Mouse (Mus musculus) urinary bladder, postnatal 10 days (tissue): ENCODE data around the gene Ercc6l.

Experiments
- DNase-seq: peaks from one replicate; pipeline ENCODE4 v3.0.0; 2022; ENCODE audit warnings: low spot score

Gene Ercc6l

DNA sequence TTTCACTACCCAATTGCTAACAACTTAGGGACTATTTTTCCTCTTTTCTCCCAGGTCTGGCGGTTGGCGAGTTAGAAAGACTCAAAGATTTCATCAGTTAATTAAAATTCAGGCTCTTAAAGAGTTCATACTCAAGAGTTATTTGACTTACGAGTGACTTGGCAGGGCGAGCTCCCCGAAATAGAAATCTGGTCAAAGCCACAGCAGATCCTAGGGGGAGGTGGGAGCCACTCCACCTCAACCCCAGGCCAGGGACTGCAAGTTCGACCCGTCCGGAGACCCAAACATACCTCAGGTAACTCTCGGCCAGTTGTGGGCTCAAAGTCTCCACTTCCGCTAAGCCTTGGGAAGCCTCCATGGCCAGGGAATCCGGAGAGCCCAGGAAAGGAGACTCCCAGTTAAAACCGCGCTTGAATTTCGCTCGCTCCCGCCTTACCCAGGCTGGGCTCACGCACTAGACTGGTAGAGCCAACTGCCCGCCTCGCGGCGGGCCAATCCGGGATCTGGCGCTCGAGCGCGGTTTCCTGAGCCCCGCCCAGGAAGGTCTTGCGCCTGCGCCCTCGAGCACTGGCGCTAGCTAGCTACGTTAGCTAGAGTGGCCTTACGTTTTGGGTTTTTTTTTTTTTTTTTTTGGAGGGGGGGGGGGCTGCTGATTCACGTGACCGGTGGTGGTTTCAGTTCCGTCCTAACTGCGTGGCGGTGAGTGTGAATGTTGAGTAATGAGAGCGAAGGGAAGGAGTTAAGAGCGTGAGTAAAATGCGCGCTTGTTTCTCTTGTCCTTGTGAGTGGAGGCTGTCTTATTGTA is at the start of gene Ercc6l:
Ercc6l (minus strand) TSS at position 474 of the 805 bp plus-strand sequence.
- peak; percentile 54 for DNase-seq

DNA sequence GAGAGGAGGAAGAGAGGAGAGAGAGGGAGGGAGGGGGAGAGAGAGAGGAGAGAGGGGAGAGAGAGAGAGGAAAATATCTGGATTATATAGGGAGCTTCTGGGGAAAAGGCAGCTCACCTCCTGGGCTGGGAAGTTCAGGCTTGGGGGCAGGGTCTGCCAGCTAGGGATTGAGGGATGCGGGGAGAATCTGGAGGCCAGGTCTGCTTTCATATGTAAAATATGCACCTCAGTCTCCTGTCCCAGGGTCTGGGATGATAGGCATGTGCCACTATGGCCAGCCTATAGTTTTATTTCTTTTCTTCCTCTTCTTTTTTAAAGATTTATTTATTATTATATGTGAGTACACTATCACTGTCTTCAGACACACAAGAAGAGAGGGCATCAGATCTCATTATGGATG is 33.9 kb upstream of the Ercc6l start:
- no peak for DNase-seq

DNA sequence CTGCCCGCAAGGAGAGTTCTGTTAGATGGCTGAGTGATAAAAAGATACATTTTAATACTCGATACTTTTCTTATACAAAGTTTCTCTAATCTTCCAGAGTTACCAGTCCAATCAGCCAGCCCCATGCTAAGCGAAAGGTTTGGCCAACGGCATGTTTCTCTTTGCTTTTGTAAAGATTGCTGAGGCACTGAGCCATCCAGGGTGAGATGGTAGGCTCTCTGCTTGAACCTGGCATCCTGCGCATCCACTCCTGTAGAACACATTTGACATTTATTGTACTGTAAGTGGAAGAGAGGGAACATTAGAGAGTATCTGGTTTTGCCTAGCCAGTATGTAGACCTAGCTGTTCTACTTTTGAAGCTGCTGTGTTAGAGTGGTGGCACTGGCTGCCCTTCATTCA is 32.7 kb upstream of the Ercc6l start:
- DNase-seq, result no peak

DNA sequence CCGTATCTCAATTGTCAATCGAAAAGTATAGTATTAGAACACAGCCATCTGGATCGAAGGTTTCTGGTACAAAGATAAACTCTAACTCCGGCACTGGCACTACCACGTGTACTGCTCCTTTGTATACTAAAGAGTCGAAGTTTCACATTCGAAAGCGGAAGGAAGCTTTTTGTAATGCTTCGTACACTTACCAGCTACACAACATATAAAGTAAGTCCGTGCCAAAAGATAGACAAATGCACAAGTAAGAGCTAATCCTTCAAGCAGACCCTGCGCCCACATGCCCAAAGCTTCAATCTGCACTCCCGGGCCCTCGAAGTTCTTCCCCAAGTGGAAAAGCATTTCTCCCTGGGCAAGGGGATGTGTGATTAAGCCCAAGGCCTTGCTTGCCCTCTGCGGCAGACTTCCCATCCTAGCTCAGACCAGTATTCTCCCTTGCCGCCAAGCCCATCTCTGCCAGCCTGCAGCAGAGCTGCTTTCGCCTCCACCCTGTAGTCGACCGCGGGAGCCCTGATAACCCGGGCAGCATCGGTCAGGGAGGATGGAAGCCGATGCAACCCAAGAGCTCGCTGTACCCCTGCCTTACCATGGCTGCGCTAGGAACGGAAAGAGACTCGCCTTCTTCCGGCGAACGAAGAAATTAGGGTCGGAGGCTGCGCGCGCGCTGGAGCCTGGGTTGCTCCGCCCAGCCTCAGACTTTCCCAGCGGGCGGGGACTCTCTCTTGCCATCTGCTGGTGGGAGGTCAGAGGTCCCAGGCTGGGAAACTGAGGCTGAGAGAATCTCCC is 32.0 kb upstream of the Ercc6l start, which contains the start of gene Rps4x:
Rps4x (minus strand) TSS at position 683 of the 786 bp plus-strand sequence.
- peak; percentile 31 for DNase-seq

DNA sequence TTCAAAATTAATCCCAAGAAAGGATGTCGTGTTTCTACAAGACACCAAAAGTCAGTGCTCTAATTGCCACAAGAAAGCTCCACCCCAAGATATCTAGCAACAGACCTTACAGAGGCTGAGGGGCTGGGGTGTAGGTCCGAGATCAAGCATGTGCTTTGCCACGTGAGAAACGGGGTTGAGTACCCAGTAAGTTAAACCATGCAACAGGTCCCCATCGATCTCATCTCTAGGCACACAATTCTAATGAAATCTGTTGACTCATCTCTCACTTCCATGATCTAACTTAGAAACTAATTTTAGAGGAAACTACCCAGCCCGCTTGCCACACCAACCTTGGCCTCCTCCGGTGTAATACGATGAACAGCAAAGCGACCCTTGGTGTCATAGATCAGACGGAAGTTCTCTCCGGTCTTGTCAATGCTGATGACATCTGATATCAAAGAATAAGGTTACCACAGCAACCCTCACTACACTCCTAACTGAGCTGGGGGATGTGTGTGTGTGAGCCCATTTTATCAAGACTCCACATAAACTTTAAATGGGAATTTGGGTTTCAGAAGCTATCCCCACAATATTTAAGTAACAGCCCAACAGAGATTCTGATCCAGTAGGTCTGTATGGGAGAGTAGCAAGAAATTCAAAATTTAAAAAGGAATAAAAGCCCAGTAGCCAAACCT is 30.3 kb upstream of the Ercc6l start:
- no peak for DNase-seq

DNA sequence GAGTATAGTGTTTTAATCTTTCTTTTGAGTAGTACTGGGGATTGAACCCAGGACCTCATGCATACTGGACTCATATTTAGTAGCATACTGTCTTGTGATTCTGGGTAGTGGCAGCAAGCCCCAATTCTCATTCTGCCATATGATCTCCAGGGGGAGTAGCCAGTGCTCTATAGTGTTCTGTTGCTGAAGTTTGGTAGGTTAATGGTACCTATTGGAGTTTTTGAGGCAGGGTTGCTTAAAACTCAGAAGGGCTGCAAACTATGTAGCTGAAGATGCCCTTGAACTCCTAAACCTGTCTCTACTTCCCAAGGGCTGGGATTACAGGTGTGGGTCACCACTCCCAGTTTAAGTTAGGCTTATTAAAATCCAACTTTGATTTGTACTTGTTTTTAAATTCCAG is 25.7 kb upstream of the Ercc6l start:
- DNase-seq, result no peak

DNA sequence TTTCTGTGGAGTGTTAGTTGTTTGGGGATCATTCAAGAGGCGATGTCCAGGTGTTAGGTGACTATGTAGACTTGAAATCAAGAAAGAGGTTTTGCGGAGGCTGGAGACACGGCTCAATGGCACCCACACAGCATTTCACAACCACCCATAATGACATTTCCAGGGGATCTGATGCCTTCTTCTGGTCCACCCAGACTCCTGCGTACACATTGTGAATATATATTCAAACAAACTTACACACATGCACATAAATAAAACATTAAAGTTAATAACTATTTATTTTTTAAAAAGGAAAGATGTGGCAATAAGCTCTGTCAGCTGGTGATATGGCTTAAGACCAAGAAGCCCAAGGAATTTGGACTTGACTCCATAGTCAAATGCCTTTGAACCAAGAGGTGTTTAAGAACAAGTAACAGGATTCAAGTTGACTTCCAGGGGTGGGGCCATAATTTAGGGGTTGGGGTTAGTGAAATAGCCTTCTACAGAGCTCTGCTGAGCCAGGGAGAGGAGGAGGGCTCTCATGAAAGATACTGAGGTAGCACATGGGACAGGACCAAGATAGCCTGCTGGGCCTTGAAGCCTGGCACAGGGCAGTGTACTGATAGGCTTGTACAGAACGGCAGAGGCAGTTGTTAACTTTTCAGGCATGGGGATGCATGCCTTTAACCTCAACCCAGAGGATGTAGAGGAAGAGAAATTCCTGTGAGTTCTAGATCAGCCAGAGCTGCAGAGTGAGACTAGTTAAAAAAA is 18.8 kb upstream of the Ercc6l start:
- no peak for DNase-seq

DNA sequence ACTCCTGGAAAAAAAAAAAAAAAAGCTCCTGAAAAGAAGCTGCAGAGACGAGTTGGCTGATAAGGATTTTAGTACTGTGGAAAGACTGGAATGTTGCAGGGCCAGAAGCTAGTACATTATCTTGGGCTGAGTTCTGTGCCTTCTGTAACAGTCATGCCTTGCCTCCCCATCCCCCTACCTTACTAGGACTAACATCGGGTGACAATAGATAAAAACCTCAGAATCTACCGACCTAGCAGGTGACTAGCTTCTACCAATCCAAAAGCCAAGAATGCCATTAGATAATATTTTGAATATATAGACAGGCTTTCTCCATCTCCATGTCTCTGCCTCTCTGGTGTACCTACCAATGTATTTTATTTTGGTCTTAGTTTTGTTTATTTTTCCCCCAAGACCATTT is 14.0 kb upstream of the Ercc6l start:
- no peak for DNase-seq

DNA sequence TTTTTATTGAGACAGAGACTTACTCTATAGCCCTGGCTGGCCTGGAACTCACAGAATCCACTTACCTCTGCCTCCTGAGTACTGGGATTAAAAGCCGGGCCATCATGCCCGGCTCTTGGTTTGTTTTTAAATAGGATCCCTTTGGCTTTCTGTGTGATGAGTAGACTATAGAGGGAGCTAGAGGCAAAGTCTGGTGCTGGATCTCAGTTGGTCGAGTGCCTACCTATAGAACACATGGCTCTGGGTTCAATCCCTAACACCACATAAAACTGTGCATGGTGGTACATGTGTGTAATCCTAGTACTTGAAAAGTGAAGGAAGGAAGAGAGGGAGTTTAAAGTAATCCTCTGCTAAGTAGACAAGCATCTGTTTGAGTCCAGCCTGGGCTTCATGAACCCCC is 13.2 kb upstream of the Ercc6l start:
- DNase-seq, result no peak

DNA sequence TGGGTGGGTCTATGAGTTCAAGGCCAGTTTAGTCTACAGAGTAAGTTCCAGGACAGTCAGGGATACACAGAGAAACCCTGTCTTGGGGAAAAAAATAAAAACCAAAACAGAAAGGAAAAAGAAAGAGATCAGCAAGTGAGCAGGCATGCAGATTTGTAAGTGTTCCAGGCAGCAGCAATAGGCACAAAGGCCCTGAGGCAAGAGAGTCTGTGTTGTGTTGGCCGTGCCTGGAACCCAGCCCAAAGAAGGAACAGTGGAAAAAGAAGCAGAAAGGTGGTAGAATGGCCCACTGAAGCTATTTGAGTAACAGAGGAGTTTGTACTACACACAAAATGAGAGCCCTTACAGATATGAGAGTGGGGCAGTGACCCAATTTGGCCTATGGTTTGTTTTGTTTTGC is 12.8 kb upstream of the Ercc6l start:
- DNase-seq, result no peak

DNA sequence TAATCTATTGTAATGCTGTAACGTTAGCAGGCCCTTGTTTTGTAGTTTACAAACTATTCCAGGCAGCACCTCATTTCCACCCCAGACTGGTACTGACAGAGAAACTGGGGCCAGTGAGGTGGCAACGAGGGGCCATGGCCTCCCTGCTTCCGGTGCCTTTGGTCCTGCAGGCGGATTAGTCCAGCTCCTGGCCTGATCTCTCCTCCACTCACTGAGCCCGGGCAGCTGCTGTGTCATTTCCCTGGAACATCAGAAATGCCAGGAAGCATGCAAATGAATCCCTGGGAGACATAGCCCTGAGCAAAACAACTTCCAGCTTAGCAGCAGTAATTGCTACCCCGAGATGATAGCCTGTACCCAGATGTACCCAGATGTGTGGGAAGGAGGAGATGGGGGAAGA is 10.1 kb upstream of the Ercc6l start:
- DNase-seq, result no peak

DNA sequence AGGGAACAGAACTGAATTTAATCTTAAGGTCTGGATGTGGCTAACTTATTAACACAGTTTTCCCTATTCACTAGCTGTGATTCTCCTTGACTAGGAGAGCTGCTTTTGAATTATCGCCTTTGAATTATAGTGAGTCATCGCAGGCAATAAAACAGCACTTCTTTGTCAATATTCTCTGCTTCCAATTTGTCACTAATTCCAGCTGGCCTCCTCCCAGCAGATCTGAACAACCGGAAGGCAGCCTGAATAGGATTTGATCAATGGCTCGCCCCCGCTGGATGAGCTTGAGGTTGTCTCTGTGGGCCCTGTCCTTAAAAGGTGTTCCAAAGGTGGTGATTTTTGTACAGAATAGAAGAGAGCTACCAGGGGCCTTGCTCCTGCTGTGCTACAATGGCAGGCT is 9.6 kb upstream of the Ercc6l start:
- no peak for DNase-seq

DNA sequence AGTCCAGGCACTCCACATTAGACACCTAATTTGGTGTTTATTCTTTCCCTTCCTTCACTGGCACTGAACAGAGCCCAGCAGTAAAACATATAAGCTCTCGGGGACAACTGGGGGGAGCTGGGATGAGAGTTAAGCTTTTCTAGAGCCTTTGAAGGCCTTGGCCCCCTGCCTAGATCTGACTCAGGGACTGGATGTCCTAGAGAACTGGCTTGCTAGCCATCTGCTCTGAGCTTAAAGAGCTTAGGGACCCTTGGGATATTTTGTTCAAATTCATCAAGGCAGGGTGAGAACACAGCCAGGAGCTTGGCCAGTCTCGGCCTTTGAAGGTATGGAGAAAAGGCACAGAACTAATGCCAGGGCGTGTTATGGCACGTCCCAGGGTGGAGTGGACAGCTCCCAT is 6.6 kb upstream of the Ercc6l start:
- no peak for DNase-seq

DNA sequence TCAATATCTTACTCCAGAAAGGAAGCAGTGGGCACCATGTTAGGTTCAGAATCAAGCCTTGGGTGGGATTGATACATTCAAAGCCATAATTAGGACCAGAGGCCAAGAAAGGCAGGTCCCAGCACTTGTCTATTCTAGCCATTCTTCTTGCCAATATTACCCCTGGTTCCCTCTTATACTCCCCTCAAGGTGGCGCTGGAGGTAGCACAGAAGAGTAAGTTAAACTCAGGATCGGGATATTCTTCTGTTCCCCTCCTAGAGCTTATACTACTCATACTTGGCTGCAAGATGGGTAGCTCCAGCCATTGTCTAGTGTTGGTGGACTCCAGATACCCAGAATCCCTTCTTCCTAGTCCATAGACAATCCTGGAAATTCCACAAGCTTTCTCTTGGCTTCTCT is 6.2 kb upstream of the Ercc6l start:
- DNase-seq, result no peak

DNA sequence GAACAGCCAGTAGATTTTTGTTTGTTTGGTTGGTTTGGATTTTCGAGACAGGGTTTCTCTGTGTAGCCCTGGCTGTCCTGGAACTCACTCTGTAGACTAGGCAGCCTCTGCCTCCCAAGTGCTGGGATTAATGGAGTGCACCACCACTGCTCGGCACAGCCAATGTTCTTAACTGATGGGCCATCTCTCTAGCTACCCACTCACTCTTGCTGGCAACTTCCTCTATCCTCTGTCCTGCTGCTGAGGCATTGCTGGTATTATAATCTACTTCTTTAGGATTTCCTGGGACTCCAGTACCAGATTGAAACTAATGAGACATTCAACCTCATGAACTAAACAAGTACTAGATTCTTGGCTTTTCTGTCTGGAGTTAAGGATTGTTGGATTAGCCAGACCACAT is 3.6 kb upstream of the Ercc6l start:
- no peak for DNase-seq

DNA sequence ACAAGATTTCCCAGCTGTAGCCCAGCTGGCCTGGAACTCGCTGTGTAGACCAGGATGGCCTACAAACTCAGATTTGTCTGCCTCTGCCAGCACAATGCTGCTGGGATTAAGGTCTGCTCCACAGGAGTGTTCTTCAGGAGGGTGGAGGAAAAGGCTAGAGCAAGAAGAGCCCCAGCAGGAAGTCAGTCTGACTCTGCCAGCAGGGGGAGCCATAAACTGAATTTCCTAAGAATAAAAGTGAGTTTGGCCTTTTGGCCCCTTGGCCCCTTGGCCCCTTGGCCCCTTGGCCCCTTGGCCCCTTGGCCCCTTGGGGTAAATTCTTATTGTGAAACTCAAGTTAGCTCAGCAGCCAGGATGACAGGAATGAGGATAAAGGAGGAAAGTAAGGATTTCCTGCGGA is 2.9 kb upstream of the Ercc6l start:
- DNase-seq, result no peak

DNA sequence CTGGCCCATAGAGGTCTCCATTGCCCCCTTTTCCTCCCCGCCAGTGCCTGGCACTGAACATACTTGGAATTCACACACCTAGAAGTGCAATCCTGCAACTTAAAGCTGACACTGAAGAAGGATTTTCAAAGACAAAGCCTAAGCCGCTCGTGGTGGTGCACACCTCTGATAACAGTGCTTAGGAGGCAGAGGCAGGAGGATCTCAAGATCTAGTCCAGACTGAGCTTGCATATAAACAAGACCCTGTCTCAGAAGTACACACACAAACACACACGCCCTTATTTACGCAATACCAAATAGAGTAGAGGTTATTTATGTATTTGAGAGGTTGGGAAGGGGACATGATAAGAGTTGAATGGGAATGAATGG is 516 bp upstream of the Ercc6l start:
- no peak for DNase-seq

DNA sequence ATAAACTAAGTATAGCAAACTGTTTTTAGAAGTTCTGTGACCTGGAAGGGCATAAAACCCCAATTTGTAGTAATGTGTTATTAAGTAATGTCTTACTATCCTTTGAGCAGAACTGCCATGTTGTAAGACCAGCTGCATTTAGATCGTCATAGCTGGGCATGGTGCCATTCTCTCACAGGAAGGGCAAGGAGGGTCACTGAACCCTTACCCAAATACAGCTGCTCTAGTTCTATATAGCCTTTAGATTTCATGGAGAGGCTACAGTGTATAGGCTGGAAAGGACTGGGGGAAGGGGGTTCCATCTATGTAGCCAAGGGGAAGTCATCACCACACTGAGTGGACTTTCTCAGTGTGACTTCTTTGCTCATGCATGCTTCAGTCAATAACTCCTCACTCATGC is 15.7 kb downstream of the Ercc6l start:
- DNase-seq, result no peak

DNA sequence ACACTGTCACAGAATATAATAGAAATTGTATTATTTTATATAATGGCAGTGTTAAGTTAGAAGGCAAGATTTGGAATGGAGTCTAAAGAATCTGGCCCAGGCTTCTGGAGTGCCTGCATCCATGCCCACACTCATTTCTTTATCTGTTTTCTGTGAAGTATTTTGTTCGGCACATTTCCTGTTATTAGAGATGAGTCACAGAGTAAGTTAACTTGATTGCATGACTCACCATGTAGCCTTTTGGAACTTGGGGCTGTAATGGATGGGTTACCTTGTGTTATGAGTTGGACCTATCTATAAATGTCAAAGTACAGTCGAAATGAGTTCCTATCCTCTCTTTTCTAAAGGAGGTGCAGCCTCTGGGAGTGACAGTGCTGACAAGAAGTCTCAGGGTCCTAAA is 35.6 kb downstream of the Ercc6l start:
- no peak for DNase-seq

DNA sequence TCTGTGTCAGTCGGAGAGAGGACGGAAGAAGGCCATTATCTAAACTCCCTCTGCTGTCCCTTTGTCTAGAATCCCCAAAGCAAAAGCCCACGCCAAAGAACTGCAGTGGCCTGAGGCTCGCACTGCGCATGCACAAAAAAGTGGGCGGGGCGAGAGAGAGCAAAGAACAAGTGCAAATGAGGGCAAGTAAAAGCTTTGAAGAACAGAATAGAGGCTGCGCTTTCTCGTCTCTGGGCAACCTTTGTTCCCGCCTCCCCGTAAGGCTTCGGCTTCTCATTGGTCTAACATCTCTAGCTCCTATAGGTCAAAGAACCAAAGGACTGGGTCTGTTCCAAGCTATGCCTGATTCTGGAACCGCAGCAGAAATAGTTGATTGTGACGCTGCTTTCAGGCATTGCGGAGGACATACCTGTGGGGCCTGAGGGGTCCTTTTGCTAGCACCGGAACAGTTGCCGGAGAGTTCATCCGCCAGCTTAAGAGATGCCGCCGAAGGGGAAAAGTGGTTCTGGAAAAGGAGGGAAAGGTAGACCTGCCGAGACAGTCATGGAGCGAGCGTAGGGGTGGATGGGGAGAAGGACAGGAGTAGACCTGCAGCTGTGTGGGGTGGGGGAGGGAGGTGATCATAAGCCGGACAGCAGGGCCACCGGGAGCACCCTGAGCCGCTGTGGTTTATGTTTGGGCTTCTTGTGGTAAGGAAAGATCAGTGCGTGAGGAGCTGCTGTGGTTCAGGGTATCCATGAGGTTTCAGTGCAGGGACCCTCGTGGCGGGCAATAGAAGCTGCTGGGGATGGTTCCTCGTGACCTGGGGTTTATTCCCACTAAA is 37.6 kb downstream of the Ercc6l start, which contains the start of gene Pin4:
Pin4 (plus strand) TSS at position 406 of the 823 bp plus-strand sequence.
- peak; percentile 59 for DNase-seq

DNA sequence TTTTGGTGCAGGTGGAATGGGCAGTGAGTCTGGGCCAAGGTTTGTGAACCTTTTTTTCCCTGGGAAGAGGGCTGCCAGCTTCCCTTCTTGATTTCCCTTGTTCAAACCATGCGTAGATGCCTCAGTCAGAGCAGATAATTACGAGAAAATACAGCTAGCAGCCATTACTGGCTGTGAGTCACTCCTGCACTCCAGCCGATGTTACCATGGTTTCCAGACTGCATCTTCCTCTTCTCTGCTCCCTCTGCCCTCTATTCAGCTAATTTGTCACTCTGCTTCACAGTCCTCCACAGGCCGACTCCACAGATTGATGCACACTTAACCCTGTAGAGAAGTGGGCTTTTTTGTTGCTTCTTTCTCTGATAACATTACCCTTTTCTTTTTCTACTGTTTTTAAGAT is 41.2 kb downstream of the Ercc6l start:
- DNase-seq, result no peak
